Mouse (Mus musculus) spleen, adult 2 months (tissue): Measurements from ENCODE around the gene Stam.
"Not testable (repeated sequence)": the region's sequence is repeated elsewhere in the genome, so short reads cannot be mapped to it uniquely, and the experiment has no call there.

Experiments used
- CTCF ChIP-seq: fragments of 200-500 bp; IDR thresholded peaks from 2 replicates; pipeline ENCODE4 v1.5.1; 2011; ENCODE audit warnings: mild to moderate bottlenecking, inconsistent platforms; ENCODE audit not compliant: insufficient read depth, insufficient read length, insufficient replicate concordance; ENCODE audit errors: extremely low read depth
- POLR2A ChIP-seq: fragments of 200-500 bp; IDR thresholded peaks from 2 replicates; pipeline ENCODE4 v1.6.1; 2011; ENCODE audit warnings: low read depth, low read length, inconsistent platforms

- not testable (repeated sequence) for TF ChIP-seq POLR2A, CTCF
These were observed 124.5 kb downstream of the Stam start for GRCm38 (mm10) chr2:14198325-14198903.
